Comparison of ENCODE assay signal across 10 mouse cellular contexts in the genomic region with DNA sequence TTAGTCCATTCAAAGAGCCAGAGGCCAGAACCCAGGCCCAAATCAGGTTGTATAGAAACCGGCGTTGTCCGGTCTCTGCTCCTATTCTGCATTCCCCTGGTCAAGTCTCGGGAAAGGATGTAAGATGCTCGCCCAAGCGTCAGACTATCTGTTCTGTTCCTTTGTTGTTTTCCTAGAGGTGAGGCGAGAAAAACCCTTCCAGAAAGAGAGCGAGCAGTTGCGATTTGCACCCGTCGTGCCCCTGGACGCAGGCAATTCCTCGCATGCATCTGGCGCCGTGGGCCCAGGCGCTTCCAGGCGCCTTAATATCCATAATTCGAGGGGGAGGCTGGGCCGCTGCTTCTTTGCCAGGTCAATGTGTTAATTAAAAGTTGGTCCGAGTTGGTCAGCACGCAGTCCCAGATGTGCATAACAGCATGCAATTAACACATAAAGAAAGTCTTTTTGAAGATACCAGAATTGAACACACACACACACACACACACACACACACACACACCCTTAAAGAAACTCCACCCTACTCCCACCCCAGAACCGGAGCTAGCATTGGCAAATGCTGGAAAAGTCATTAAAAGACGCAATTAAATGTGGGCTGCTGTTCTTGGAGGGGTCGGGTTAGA. TPM values are rescaled to one million over a fixed set of nuclear protein-coding genes. Genes with fewer than 3 reads are reported as not detected.
DNase-seq lines count a peak whose midpoint lies in the region; ATAC-seq and TF ChIP-seq lines count a peak whose summit lies in the region.
"Had no signal": no experiment of that assay in that cellular context is flagged by ENCODE, and none has a peak within 500 bp of the region (broad histone marks: within the 10 kb centered on the region; RNA-seq: fewer than 3 reads in every experiment).

No protein-coding gene starts in this region.

- peaks cover 25% of the 10 kb centered on the region for H3K4me1 ChIP-seq in kidney, embryonic 14.5 days (ENCODE audit: control insufficient read depth, insufficient read depth, low read length)
- peaks cover 7% of the 10 kb centered on the region for H3K4me1 ChIP-seq in kidney, adult 2 months (ENCODE audit: control insufficient read depth, insufficient read depth, low read length)
- H3K4me1 ChIP-seq in embryonic facial prominence, embryonic 12.5 days, result peaks cover 44% of the 10 kb centered on the region; the same call in 1 of the 2 replicates
- peaks cover 7% of the 10 kb centered on the region; the same call in 1 of the 2 replicates for H3K4me1 ChIP-seq in intestine, embryonic 14.5 days (replicated peaks; ENCODE audit: control insufficient read depth, insufficient read depth, low read length)
- H3K4me1 ChIP-seq in neural tube, embryonic 12.5 days, result peaks cover 60% of the 10 kb centered on the region

- no peak for ATAC-seq in kidney, embryonic 14.5 days (ENCODE audit: low FRiP score, low TSS enrichment)
- no peak for ATAC-seq in embryonic facial prominence, embryonic 12.5 days (ENCODE audit: insufficient number of reproducible peaks, insufficient read depth, low FRiP score, low TSS enrichment)
- no peak for ATAC-seq in intestine, embryonic 14.5 days (replicated peaks; ENCODE audit: low FRiP score, low TSS enrichment, low read depth)
- ATAC-seq in neural tube, embryonic 12.5 days (ENCODE audit: low FRiP score, low read depth), result no peak
- no peak for ATAC-seq in activated CD4-positive, CD25-positive, alpha-beta regulatory T cell, adult 4 months

- no peak for TF ChIP-seq CTCF in kidney, adult 2 months (conservative IDR thresholded peaks at IDR 0.05; ENCODE audit: insufficient read depth, insufficient read length, low read depth, low read length)

- no peak for TF ChIP-seq POLR2A in kidney, adult 2 months (IDR thresholded peaks at IDR 0.05; ENCODE audit: low read depth, low read length)

- H3K4me2 ChIP-seq in kidney, embryonic 14.5 days (replicated peaks; ENCODE audit: low read depth, low read length), result peak overlapping the region; percentile 24; the same call in 1 of the 2 replicates
- H3K4me2 ChIP-seq in embryonic facial prominence, embryonic 12.5 days (replicated peaks), result peak overlapping the region; percentile 40
- H3K4me2 ChIP-seq in intestine, embryonic 14.5 days (ENCODE audit: low read length), result peak overlapping the region; percentile 36
- peak overlapping the region; percentile 56 for H3K4me2 ChIP-seq in neural tube, embryonic 12.5 days (replicated peaks)

- H3K36me3 ChIP-seq in kidney, embryonic 14.5 days (ENCODE audit: control insufficient read depth, insufficient read depth, low read length), result no peaks in the 10 kb centered on the region
- H3K36me3 ChIP-seq in kidney, adult 2 months (ENCODE audit: control insufficient read depth, insufficient read depth, low read length), result no peaks in the 10 kb centered on the region
- H3K36me3 ChIP-seq in embryonic facial prominence, embryonic 12.5 days, result no peaks in the 10 kb centered on the region
- H3K36me3 ChIP-seq in intestine, embryonic 14.5 days (ENCODE audit: control insufficient read depth, insufficient read depth, low read length), result no peaks in the 10 kb centered on the region
- H3K36me3 ChIP-seq in neural tube, embryonic 12.5 days, result no peaks in the 10 kb centered on the region
- H3K36me3 ChIP-seq: liver, embryonic 13.5 days had no signal

- WGBS in kidney, embryonic 14.5 days, result 10% methylated on average over 24 of the region's 24 CpGs
- WGBS in kidney, adult 2 months, result 69% methylated on average over 24 of the region's 24 CpGs
- WGBS in embryonic facial prominence, embryonic 12.5 days, result 3% methylated on average over 24 of the region's 24 CpGs
- WGBS in intestine, embryonic 14.5 days, result 12% methylated on average over 24 of the region's 24 CpGs
- WGBS in neural tube, embryonic 12.5 days, result 3% methylated on average over 24 of the region's 24 CpGs

- peaks cover 4% of the 10 kb centered on the region for H3K9me3 ChIP-seq in kidney, embryonic 14.5 days (ENCODE audit: control insufficient read depth, low read length)
- H3K9me3 ChIP-seq in embryonic facial prominence, embryonic 12.5 days, result peaks cover 3% of the 10 kb centered on the region; the same call in 1 of the 2 replicates
- H3K9me3 ChIP-seq in intestine, embryonic 14.5 days (ENCODE audit: control insufficient read depth, low read length), result no peaks in the 10 kb centered on the region; the same call in 1 of the 2 replicates
- no peaks in the 10 kb centered on the region for H3K9me3 ChIP-seq in neural tube, embryonic 12.5 days

- no peak overlapping the region for H3K9ac ChIP-seq in kidney, embryonic 14.5 days (ENCODE audit: low read depth, low read length)
- no peak overlapping the region for H3K9ac ChIP-seq in embryonic facial prominence, embryonic 12.5 days
- no peak overlapping the region for H3K9ac ChIP-seq in intestine, embryonic 14.5 days (ENCODE audit: low read length)
- no peak overlapping the region for H3K9ac ChIP-seq in neural tube, embryonic 12.5 days
- H3K9ac ChIP-seq: liver, embryonic 13.5 days had no signal

- peaks cover 60% of the 10 kb centered on the region for H3K27me3 ChIP-seq in kidney, embryonic 14.5 days (ENCODE audit: control insufficient read depth, insufficient read depth, low read length)
- H3K27me3 ChIP-seq in kidney, adult 2 months (replicated peaks; ENCODE audit: control insufficient read depth, insufficient read depth, low read length), result no peaks in the 10 kb centered on the region
- H3K27me3 ChIP-seq in embryonic facial prominence, embryonic 12.5 days, result peaks cover 74% of the 10 kb centered on the region
- peaks cover 73% of the 10 kb centered on the region for H3K27me3 ChIP-seq in intestine, embryonic 14.5 days (replicated peaks; ENCODE audit: control insufficient read depth, insufficient read depth, low read length)
- H3K27me3 ChIP-seq in neural tube, embryonic 12.5 days (replicated peaks), result peaks cover 59% of the 10 kb centered on the region

- peak overlapping the region; percentile 10; the same call in 1 of the 2 replicates for H3K4me3 ChIP-seq in kidney, embryonic 14.5 days (ENCODE audit: low read length)
- no peak overlapping the region for H3K4me3 ChIP-seq in kidney, adult 2 months (ENCODE audit: insufficient read depth, low read depth, low read length)
- H3K4me3 ChIP-seq in embryonic facial prominence, embryonic 12.5 days, result 0 out of 2 replicates have a peak overlapping the region, but pooled peaks have one; percentile 18
- H3K4me3 ChIP-seq in intestine, embryonic 14.5 days (ENCODE audit: low read depth, low read length), result peak overlapping the region; percentile 3; the same call in 1 of the 2 replicates
- no peak overlapping the region for H3K4me3 ChIP-seq in neural tube, embryonic 12.5 days
- H3K4me3 ChIP-seq: liver, embryonic 13.5 days had no signal

- no peak for DNase-seq in kidney, adult 2 months
- DNase-seq in intestine, embryonic 14.5 days (ENCODE audit: low spot score), result peak; percentile 54
- DNase-seq in urinary bladder, postnatal 10 days (ENCODE audit: low spot score), result no peak
- no peak for DNase-seq in adrenal gland, adult 18-20 months (ENCODE audit: low spot score in 2 of 2)
- DNase-seq: liver, embryonic 13.5 days; thymus, postnatal 14 days had no signal

- no peak overlapping the region for H3K27ac ChIP-seq in kidney, embryonic 14.5 days (ENCODE audit: low read depth, low read length)
- no peak overlapping the region for H3K27ac ChIP-seq in kidney, adult 2 months (ENCODE audit: insufficient read depth, low read depth, low read length)
- no peak overlapping the region for H3K27ac ChIP-seq in embryonic facial prominence, embryonic 12.5 days
- no peak overlapping the region for H3K27ac ChIP-seq in intestine, embryonic 14.5 days (ENCODE audit: low read depth)
- no peak overlapping the region for H3K27ac ChIP-seq in neural tube, embryonic 12.5 days
- H3K27ac ChIP-seq: liver, embryonic 13.5 days had no signal

RNA-seq across cellular contexts. Expression of gene Esrrg, which starts 3.8 kb away (rescaled TPM):
- polyA plus RNA-seq in kidney, embryonic 14.5 days (2014; fragmentation: Nextera tagmentation; extraction: Ambion mirVana), result 13.8 and 21.5 TPM in 2 replicates
- 19.5 and 24.2 TPM in 2 replicates for polyA plus RNA-seq in kidney, adult 2 months (2012; rRNA removed)
- 1.4 and 2.1 TPM in 2 replicates for polyA plus RNA-seq in embryonic facial prominence, embryonic 12.5 days (2016; fragmentation: Nextera tagmentation; extraction: Ambion mirVana)
- polyA plus RNA-seq in intestine, embryonic 14.5 days (2014; fragmentation: Nextera tagmentation; extraction: Ambion mirVana), result 6.9 and 8.6 TPM in 2 replicates
- polyA plus RNA-seq in neural tube, embryonic 12.5 days (2016; fragmentation: Nextera tagmentation; extraction: Ambion mirVana), result 15.4 and 17.8 TPM in 2 replicates
- not detected for polyA plus RNA-seq in activated CD4-positive, CD25-positive, alpha-beta regulatory T cell, adult 4 months (2017; shearing (Covaris generic))
- 10 to 100 TPM; 13.2 to 13.4 TPM for total RNA-seq in adrenal gland, adult 18-20 months (2021)

Comparison
In these comparisons a context has a peak if more than half of its experiments do, and no peak if none do; other contexts are left out.
1. H3K4me3 ChIP-seq: peak in kidney, embryonic 14.5 days (single experiment), embryonic facial prominence, embryonic 12.5 days (single experiment) and intestine, embryonic 14.5 days (single experiment); none in kidney, adult 2 months (single experiment) and neural tube, embryonic 12.5 days (single experiment).
2. Peak in every context shown above with its lines, with median percentiles within 50 percentile points of each other: H3K4me2 ChIP-seq.